Mouse (Mus musculus) kidney, postnatal 25 days (tissue): ENCODE measurements around the gene Cdkn3.
"Not testable (repeated sequence)": the region's sequence is repeated elsewhere in the genome, so short reads cannot be mapped to it uniquely, and the experiment has no call there.

ENCODE experiments used
- DNase-seq, 2 experiments: peaks; one replicate each; pipeline ENCODE4 v3.0.0; 2021; ENCODE audit warnings: mixed read lengths in 2 of 2

Gene Cdkn3

DNA sequence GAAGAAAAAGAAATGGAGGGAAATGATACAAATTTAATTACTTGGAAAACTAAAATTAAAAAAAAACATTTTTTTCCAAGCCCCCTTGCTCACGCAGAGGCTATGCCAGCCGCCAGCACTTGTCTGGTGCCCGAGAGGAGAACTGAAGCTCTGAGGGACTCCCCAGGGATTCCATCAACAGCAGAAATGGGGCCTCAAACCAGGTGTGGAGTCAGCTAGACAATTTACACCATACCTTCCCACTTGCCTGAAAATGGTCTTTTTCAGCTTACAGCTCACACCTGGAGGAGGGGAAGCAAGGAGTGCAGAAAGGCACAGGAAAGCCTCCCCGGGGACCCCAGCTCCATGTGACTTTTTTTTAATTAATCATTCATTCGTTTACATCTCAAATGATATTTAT is 24.9 kb downstream of the Cdkn3 start:
- no peak for DNase-seq

DNA sequence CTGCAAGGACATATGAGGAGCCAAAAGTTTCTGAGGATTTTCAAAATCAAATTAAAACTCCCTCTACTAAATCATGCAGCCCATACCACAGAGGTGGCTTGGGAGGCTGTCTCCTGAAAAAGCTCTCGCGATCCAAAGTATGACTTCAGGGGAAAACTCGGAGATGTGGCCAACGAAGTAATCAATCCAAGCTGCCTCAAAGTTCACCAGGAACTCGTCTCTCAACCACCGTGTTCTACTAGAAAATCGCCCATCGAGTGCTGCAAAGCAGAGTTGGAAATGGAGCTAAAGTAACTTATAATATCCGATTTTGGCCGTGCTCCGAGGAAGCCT is 27.1 kb downstream of the Cdkn3 start:
- DNase-seq: no peak

DNA sequence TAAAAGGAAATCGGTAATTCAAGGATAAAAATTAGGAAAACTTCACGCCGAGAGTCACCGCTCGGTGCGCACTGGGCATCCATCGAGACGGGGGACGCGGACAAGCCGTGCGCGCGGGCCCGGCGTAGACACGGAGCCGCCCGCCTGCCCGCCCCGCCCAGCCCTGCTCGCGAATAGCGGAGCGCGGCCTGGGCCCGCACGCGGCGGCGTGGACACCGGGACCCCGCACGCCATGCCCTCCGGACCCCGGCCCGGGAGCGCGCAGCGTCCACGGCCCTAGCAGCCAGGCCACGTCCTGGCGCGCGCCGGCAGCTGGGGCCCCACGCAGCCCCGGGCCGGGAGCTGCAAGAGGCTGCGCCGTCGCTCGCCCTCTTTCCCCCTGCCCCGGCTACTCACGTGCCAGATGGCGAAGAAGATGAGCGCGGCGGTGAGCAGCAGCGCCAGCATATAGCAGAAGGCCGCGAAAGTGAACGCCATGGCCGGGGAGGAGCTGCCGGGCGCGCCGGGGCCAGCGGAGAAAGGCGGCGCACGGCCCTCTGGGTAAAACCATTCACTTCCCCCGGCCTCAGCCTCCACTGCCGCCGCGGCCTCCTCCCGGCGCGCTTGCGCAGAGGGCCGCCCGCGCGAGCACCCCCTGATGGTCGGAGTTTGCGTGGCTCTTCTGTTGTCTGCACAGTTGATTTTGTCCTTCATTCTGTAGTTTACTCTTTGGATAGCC is 27.6 kb downstream of the Cdkn3 start, which contains the start of gene Cnih1:
Cnih1 (minus strand) TSS at position 625 of the 718 bp plus-strand sequence.
- peak; percentile 90 to 94 for DNase-seq

DNA sequence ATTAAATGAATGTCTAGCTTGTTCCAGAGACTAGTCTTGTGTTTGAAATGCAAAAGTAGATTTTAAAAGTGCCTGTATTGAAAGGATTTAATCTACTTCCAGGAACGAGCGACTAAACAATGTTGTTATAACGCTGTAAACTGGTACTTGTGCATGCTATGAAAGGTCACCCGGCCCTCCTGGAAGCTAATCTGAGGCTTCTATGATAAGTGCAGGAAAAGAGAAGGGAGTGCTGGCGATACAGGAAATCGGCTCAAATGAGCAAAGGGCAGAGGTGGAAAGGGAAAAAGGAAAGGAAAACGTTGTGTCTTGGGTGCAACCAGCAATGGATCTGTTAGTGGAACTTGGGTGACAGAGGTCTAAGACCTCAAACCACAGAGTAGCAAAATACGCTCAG is 28.2 kb downstream of the Cdkn3 start:
- DNase-seq: peak in 1 of 2 experiments; percentile 19

DNA sequence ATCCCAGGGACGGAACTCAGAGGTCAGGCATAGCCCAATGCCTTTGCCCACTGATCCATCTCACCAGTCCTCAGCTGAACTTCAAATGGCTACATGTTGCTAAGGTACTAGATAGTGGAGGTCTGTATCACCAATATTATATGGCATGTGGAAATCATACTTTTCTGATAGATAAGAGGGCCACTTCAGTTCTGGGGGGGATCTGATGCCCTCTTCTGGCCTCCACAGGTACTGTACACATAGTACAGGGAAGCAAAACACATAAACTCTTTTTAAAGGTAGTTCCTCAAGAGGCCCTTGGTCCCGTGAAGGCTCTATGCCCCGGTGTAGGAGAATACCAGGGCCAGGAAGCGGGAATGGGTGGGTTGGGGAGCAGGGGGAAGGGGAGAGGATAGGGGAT is 30.0 kb downstream of the Cdkn3 start:
- no peak for DNase-seq

DNA sequence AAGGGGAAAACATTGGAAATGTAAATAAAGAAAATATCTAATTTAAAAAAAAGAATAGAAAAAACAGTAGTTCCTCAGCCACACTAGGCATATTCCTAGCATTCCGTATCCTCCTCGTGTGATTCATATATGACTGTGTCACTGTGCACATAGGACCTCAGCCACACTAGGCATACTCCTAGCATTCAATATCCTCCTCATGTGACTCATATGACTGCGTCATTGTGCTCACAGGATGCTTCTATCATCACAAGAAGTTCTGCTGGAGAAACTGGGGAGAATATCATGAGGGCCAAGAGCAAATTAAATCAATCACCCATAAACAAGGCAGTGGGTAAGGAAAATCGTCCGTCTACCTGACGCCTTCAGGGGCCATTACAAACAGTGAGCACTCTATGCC is 30.4 kb downstream of the Cdkn3 start:
- no peak for DNase-seq

DNA sequence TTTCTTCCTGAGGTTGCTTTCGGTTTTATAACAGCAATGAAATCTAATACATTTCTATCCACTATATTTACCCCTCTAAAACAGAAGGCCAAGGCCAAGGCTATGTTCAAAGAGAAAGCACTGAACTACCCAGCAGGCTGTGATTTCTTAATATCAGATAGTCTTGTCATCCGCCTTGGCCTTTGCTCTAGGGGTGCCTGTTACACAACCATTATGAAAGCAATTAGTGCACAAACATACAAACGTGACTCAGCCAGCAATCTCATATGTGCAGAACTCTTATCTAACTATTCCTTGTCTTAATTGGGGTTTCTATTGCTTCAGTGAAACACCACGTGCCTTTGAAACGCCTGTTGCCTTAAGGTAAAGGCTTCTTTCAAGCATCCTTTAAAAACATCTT is 33.8 kb downstream of the Cdkn3 start:
- no peak for DNase-seq

DNA sequence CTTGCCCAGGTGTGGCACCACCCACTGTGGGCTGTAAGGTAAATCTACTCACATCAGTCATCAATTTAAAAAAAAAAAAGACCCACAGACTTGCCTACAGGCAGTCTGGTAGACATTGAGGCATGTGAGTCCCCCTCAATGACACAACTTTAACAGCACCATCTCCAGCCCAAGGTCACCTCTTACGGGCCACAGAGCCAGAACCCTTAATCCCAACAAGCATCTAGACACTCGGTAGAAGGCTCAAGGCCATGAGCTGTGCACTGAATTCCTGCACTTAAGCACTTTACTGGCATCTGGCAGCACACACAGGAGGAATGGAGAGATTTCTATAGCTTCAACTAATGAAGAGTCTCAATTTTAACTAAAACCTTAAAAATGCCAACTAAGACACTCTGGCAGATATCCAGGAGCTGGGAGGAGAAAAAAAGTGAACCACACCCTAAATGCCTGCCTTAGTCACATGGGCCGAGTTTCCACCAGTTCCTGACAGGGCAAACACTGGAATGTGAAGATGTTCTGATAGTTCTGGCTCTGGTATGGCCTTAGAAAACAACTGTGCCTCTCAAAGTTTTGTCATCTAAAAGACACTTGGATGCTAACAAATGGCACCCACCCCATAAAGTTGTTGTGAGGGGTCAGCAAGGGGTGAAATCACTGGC is 40.5 kb downstream of the Cdkn3 start:
- peak in 1 of 2 experiments; percentile 33 for DNase-seq

DNA sequence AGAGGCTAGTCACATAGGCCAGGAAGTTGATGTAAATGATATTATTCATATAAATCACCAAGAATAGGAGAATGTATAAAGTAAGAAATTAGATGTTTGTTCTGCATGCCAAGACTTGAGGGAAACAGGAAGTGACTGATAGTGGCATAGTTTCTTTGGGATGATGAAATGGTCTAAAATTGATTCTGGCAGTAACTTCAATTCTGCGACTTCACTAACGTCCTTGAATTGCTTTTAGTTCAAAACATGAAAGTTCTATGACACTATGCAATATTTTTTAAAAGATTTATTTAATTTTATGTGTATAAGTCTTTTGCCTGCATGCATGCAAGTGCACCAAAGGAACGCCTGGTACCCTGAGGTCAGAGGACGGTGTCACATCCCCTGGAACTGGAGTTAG is 42.9 kb downstream of the Cdkn3 start:
- no peak for DNase-seq

DNA sequence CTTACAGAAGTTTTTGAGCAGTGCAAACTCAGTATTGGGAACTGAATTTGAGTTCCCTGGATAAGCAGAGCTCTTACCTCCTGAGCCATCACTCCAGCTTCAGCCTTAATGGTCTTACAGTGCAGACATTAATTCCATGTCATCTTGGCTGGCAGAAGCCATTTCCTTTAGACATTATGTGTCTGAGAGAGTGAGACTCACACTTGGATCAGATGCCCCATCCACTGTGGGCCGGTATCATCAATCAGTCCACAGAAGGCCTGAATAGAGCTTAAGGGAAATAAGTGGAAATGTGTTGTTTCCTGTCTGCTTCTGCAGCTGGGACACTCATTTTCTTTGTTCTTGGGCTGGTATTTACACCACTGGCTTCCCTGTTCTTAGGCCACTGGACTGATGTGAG is 43.5 kb downstream of the Cdkn3 start:
- no peak for DNase-seq

DNA sequence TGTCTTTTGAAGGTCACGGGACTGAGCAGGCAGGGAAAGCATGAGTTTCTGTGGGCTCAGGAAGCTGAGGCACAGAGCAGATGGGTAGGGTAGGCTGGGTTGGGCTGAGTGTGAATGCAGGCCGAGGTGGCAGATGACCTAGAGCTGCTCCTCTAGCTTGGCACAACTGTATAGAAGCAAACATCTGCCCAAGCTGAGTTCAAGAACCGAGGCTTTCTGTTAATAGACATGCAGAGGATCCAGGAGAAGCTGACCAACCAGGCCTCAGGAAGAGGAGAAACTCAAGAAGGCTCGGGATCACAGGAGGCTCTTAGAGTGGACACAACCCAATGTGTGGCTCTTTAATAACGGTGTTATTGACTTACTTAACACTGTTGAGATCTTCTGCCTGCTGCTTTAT is 45.8 kb downstream of the Cdkn3 start:
- no peak for DNase-seq

DNA sequence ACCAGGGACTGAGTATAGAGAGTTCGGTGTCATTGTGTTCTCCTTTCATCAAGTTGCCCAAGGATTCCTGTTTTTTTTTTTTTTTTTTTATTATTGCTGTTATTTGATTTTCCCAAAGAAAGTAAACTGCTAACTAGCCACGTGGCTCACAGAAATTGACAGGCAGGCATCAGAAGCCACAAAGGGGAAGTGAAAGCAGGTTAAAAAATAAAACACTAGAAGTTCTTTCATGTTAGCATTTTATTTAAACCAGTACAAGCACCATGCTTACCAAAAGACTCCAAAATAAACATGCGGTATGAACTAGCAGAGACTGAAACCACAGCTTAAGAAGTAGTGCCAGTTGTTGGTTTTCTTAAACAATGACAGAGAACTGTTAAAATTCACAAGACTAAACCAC is 47.6 kb downstream of the Cdkn3 start:
- no peak for DNase-seq

DNA sequence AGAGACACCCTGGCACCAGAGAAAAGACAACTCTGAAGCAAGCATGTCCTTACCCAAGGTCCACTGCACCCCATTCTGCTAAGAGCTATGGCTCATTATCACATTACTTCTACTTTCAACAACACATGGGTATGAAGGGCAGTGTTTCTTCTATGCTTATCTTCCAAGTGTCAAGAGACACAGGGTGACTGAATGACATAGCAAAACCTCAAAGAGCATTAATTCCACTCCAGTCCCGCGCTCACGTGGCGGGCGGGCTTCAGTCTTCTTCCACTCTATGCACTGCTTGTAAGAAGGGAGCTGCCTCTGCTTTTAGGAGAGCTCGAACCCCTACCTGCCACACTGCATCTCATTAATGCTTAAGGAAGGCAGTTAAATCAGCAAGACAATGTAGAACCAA is 55.3 kb downstream of the Cdkn3 start:
- no peak for DNase-seq

DNA sequence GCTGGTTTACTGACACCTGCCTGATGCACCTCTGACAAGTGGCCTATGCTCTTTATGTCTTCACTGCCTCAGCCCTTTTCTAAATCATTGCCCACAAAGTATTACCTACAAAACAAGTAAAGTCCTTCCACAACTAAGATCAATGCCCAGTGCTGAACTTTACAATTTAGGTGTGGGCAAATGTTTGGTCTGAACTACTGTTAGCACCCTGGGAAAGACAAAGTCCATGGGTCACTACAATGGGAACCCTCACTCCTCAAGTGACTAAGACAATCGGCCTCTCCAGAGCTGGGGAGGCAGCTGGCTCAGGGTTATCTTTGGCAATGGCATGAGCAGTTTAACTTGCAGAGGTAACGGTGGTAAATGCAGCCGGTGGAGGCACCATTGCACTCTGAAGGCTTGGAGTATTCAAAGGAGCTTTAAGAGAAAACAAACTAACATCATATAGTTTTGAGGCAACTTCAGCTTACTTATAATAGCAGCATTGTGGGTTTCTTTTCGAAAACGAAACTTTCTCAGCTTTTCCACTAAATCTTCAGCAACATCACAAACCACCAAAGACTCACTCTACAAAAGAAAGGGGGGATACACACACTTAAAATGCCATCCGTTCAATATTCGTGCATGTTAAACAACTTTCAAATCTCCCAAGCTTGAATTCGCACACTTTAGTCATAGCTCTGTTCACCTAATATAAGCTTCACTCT is 56.7 kb downstream of the Cdkn3 start:
- no peak for DNase-seq

DNA sequence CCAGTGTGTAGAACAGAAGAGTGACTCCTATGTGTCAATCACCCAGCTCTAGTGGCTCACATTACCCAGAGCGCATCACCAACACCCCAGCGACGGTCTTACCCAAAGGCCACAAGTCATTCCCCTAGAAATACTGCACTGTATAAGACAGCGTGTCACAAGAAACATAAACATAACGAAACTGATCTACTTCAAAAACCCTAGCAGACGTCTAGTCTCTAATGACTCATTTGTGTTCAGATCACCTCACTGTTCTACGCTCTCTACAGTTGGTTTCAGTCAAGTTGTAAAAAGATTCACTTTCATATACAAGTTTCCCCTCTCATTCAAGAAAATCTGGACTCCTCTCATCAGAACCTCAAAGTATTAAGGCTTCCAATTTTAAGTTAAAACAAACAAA is 58.4 kb downstream of the Cdkn3 start:
- no peak for DNase-seq

DNA sequence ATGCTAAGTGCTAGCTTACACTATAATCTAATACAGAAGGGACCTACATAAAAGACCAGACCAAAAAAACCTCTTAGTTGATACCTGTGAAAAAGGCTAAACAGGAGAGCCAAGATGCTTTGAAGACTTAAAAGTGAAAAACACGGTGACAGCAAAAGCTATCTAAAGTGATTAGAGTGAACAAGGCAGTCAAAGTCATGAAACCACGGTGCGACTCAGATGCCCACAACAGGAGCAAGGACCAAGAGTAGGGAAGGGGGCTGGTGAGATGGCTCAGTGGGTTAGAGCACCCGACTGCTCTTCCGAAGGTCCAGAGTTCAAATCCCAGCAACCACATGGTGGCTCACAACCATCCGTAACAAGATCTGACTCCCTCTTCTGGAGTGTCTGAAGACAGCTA is 59.6 kb downstream of the Cdkn3 start:
- not testable (repeated sequence) for DNase-seq
